Mouse (Mus musculus) left cerebral cortex, postnatal 4 days (tissue): ENCODE results near the gene Ocrl. TPM values are rescaled to one million over a fixed set of nuclear protein-coding genes. Genes with fewer than 3 reads are reported as not detected.

Source experiments
- DNase-seq: peaks from one replicate; pipeline ENCODE4 v3.0.0-alpha.2; 2022
- intact Hi-C: fragments of 180-260 bp; cut with DNase I; formaldehyde crosslinking; loops from one replicate; pipeline ENCODE4 v1.15.1; 2025
- total RNA-seq, 2 experiments: library from RNA; stranded (reverse); gene quantifications; 2 replicates each; pipeline ENCODE4 v1.2.3; 2021

The Ocrl gene
- total RNA-seq, 2 experiments from 2014 or later = 49.4 to 50.8 TPM

DNA sequence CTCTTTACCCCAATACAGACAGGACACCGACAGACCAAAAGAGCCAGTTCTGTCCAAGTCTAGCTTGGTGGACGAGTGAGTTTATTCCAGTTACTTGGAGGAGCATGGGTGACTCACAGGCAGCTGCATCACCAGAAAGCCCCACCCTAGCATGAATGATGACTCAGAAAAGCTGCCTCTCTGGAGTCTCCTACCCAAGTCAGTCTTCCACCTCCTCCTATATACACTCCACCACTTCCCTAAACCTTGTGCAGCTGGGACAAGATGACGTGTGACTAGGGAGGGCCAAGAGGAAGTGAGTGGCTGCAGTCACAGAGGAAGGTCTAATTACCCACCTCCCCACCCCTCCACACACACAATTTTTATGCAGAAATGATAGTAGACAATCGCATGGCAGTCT, 64.4 kb downstream of the Ocrl start:
- intact Hi-C loops = no loop called here
- DNase-seq = no peak

- no peak for DNase-seq
- intact Hi-C loops = no loop called here
Observed at GRCm38 (mm10) chrX:47977078-47977477, 64.9 kb downstream of the Ocrl start.

GRCm38 (mm10) chrX:47985000-47985619, 72.9 kb downstream of the Ocrl start:
- intact Hi-C loops = no loop called here
- DNase-seq = peak; percentile 46

DNA sequence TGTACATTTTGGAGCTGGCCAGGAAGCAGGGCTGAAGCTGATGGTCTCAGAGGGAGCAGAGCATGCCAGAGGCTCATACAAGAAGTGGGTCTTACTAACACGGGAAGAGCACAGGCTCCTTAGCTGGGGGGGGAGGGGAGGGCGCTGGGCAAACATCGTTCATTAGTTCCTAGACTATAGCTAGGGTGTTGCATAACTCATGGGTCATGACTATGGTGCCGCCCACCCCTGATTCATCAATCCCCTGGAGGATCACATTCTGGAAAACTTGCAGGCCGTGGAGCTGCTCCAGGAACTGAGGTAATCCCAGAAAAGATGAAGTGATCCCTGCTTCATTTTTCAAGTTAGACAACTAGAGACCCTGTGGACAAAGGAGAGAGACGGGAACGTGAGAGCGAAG, 75.8 kb downstream of the Ocrl start:
- no peak for DNase-seq
- intact Hi-C loops = no loop called here

DNA sequence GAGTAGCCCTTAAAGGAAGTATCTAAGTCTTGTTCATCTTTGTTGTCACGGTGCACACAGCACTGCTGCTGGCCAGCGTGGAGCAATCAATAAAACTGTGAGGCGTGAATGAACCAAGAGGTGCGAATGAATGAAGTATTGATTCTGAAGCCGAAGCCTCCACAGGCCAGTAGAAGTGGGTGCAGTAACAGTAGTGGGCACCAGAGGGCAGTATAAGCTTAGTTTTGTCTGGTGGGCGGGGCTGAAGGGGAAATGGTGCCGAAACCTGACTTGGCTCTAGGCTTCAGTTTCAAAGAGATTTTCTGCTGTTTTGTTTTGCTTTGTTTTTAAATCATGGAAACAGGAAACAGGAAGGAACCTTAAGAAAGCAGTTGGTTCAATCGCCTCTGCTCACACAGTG, 80.4 kb downstream of the Ocrl start:
- intact Hi-C loops = loop anchor here (10.0 kb wide), 1 partner anchor 262 kb away; the partner anchor contains the start of gene Utp14a

DNA sequence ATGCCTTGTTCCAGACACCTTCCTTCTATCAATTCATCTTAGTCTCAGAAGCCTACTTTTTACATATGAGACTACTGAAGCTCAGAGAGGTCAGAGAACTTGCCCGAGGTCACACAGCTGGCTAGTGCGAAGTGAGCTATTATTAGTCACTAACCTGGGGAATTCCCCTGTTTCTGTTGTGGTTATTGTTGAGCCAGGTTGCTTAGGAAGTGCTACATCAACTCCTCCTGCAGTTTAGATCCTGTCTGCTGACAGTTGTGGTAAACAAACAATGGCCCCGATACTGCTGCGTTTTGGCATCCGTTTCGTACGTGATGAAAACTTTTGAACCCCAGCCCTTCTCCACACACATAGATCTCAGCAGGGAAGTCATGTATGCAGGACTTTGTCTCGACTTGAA, 86.2 kb downstream of the Ocrl start:
- intact Hi-C loops = loop anchor here (10.0 kb wide), 1 partner anchor 256 kb away; the partner anchor contains the start of gene Utp14a
- no peak for DNase-seq

More for the DNA sequence above, 80.4 kb downstream of the Ocrl start:
- DNase-seq = peak; percentile 74

DNA sequence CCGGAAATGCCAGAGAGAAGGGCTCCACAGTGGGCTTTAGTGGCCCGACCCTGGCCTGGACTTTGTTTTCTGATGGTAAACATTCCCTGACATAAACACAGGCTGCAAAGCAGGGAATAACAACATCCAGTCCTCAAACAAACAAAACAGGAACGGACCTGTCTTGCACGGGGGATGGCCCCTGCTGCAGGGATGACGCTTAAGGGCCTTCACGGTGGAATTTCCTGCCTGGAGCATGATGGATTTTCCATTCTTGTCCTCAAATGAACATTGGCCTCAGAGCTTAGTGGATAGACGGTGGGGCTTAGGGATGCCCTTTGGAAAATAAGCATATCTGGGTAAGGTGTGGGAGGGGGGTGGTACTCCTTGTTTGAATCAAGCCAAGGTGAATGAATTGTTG, 89.0 kb downstream of the Ocrl start:
- intact Hi-C loops = no loop called here

DNA sequence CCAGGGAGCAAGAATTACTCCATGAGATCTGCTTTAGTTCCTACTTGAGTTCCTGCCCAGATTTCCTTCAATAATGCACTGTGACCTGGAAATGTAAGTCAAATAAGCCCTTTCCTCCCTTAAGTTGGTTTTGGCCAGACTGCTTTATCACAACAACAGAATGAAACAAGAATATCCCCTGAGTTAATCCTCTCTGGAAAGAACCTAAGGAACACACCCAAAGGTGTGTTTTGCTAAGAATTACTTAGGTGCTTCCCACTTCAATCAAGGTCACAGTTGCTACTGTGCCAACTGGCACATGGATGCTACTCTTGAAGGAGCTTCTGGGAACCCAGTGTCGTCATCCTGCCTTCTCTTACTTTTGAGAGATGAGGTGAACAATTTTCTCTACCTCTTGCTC, 92.6 kb downstream of the Ocrl start:
- DNase-seq = no peak
- intact Hi-C loops = no loop called here

More for the DNA sequence above, 89.0 kb downstream of the Ocrl start:
- DNase-seq = no peak

- DNase-seq = no peak
- intact Hi-C loops = no loop called here
Observed at GRCm38 (mm10) chrX:48006062-48006461, 93.9 kb downstream of the Ocrl start.

- intact Hi-C loops = no loop called here
- peak; percentile 21 for DNase-seq
Observed at GRCm38 (mm10) chrX:48011656-48012055, 99.5 kb downstream of the Ocrl start.

Other genes with a start within 250 kb of the Ocrl start
- gene Smarca1, start 19.4 kb upstream of the Ocrl start, total RNA-seq = 10 to 100 TPM; 52.3 to 53.1 TPM
- 10 to 100 TPM in 1 of 2 experiments, 1 to 10 TPM in 1; 9.2 to 11.1 TPM for gene Apln, start 122.5 kb downstream of the Ocrl start, total RNA-seq
- gene Xpnpep2, start 196.3 kb downstream of the Ocrl start, total RNA-seq = under 1 TPM; 0.40 to 0.60 TPM
- under 1 TPM; 0.89 to 0.96 TPM for gene Sash3, start 234.0 kb downstream of the Ocrl start, total RNA-seq